Mouse (Mus musculus): ENCODE results near the gene Cpne1. TPM values are rescaled to one million over a fixed set of nuclear protein-coding genes. Genes with fewer than 3 reads are reported as not detected.

Gene Cpne1
- polyA plus RNA-seq, 1 experiment from 2014 or later: 23.2 TPM

DNA sequence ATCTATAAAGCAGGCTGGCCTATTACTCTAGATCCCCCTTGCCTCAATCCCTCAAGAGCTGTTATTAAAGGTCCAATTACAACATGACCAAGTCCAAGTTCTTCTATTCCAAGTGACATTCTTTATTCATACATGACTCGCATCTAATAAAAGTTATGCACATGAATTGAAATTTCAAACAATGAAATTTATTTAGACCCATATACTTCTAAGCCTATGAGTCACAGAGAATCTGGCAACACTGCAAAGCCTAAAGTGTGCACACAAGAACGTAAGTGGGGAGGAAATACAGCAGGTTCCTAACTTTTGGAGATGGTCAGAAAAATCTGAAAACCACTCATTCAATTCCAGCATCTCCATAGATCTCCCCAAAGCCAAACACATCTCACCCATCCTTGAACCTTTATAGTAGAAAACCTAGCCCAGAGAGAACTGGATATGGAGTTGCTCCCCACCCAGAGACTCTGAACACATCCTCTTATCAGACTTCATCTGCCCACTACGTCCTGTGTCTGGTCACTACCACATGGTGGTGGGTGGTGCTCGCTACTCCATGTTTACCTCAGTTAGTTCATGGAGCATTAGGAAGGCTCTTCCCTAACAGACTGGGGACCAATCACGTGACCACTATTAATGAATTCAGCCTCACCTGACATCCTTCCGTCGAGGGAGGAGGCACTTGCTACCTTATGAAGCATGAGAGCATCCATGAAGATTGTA, 24.2 kb downstream of the Cpne1 start:
- DNase-seq: no peak
- Histone ChIP-seq H3K4me2 (ENCODE audit: low read length) (no peak overlapping the region), H3K27ac (replicated peaks; ENCODE audit: low read depth, low read length) (no peak overlapping the region; the same call in 1 of the 2 replicates), H3K4me3 (replicated peaks; ENCODE audit: low read depth, low read length) (no peak overlapping the region), H3K9ac (replicated peaks; ENCODE audit: low read length) (no peak overlapping the region), H3K4me1 (ENCODE audit: control insufficient read depth, insufficient read depth, low read length) (peaks cover 3% of the 10 kb centered on the region; the same call in 1 of the 2 replicates), H3K27me3 (ENCODE audit: control insufficient read depth, insufficient read depth, low read length) (no peaks in the 10 kb centered on the region), H3K9me3 (ENCODE audit: control insufficient read depth, low read length) (no peaks in the 10 kb centered on the region), H3K36me3 (ENCODE audit: control insufficient read depth, insufficient read depth, low read length) (peaks cover 6% of the 10 kb centered on the region)
- no peak for ATAC-seq (ENCODE audit: low FRiP score, low TSS enrichment)
- 91% methylated on average over 7 of the region's 7 CpGs for WGBS

GRCm38 (mm10) chr2:156084541-156084940, 27.2 kb downstream of the Cpne1 start:
- DNase-seq (no peak), ATAC-seq (ENCODE audit: low FRiP score, low TSS enrichment) (no peak)
- WGBS: 92% methylated on average over 3 of the region's 3 CpGs
- no peak overlapping the region for H3K4me2 ChIP-seq (ENCODE audit: low read length)
- no peaks in the 10 kb centered on the region for H3K9me3 ChIP-seq (ENCODE audit: control insufficient read depth, low read length)
- H3K4me3 ChIP-seq (replicated peaks; ENCODE audit: low read depth, low read length): no peak overlapping the region
- no peak overlapping the region for H3K9ac ChIP-seq (replicated peaks; ENCODE audit: low read length)
- H3K36me3 ChIP-seq (ENCODE audit: control insufficient read depth, insufficient read depth, low read length): peaks cover under 1% of the 10 kb centered on the region
- no peaks in the 10 kb centered on the region for H3K4me1 ChIP-seq (ENCODE audit: control insufficient read depth, insufficient read depth, low read length)
- H3K27me3 ChIP-seq (ENCODE audit: control insufficient read depth, insufficient read depth, low read length): no peaks in the 10 kb centered on the region
- H3K27ac ChIP-seq (replicated peaks; ENCODE audit: low read depth, low read length): no peak overlapping the region

- Histone ChIP-seq H3K36me3 (ENCODE audit: control insufficient read depth, insufficient read depth, low read length) (peaks cover 39% of the 10 kb centered on the region), H3K4me3 (replicated peaks; ENCODE audit: low read depth, low read length) (no peak overlapping the region), H3K9ac (replicated peaks; ENCODE audit: low read length) (no peak overlapping the region), H3K9me3 (ENCODE audit: control insufficient read depth, low read length) (no peaks in the 10 kb centered on the region), H3K4me1 (ENCODE audit: control insufficient read depth, insufficient read depth, low read length) (no peaks in the 10 kb centered on the region), H3K4me2 (ENCODE audit: low read length) (no peak overlapping the region), H3K27me3 (ENCODE audit: control insufficient read depth, insufficient read depth, low read length) (no peaks in the 10 kb centered on the region), H3K27ac (replicated peaks; ENCODE audit: low read depth, low read length) (no peak overlapping the region)
- ATAC-seq (ENCODE audit: low FRiP score, low TSS enrichment): no peak
- 93% methylated on average over 7 of the region's 7 CpGs for WGBS
- DNase-seq: no peak
Observed at GRCm38 (mm10) chr2:156080391-156080790, 31.4 kb downstream of the Cpne1 start.

- no peak for DNase-seq
- no peak overlapping the region for H3K4me2 ChIP-seq (ENCODE audit: low read length)
- no peaks in the 10 kb centered on the region for H3K9me3 ChIP-seq (ENCODE audit: control insufficient read depth, low read length)
- no peak overlapping the region for H3K4me3 ChIP-seq (replicated peaks; ENCODE audit: low read depth, low read length)
- no peaks in the 10 kb centered on the region for H3K4me1 ChIP-seq (ENCODE audit: control insufficient read depth, insufficient read depth, low read length)
- 61% methylated on average over 4 of the region's 4 CpGs for WGBS
- no peak overlapping the region for H3K27ac ChIP-seq (replicated peaks; ENCODE audit: low read depth, low read length)
- no peak overlapping the region for H3K9ac ChIP-seq (replicated peaks; ENCODE audit: low read length)
- peaks cover 46% of the 10 kb centered on the region for H3K36me3 ChIP-seq (ENCODE audit: control insufficient read depth, insufficient read depth, low read length)
- no peak for ATAC-seq (ENCODE audit: low FRiP score, low TSS enrichment)
- no peaks in the 10 kb centered on the region for H3K27me3 ChIP-seq (ENCODE audit: control insufficient read depth, insufficient read depth, low read length)
Observed at GRCm38 (mm10) chr2:156079674-156080073, 32.1 kb downstream of the Cpne1 start.

DNA sequence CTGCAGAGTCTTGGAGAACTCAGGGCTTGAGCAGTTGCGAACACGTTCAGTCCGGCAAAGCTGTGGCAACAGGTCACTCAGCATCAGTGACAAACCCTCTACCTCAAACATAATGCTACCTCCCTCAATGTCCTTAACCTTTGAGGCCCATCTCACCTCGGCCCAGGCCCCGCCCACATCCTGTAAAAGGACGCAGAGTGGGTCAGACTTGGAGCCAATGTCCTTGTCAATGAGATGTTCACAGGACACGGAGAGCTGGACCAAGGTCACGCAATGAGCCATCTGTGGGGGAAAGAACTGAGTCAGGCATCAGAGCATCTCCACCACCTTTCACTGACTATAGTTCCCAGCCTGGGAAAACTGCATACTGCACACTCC, 32.6 kb downstream of the Cpne1 start:
- DNase-seq (no peak), ATAC-seq (ENCODE audit: low FRiP score, low TSS enrichment) (no peak)
- Histone ChIP-seq H3K9me3 (ENCODE audit: control insufficient read depth, low read length) (no peaks in the 10 kb centered on the region), H3K9ac (replicated peaks; ENCODE audit: low read length) (no peak overlapping the region), H3K27ac (replicated peaks; ENCODE audit: low read depth, low read length) (no peak overlapping the region), H3K4me2 (ENCODE audit: low read length) (no peak overlapping the region), H3K4me3 (replicated peaks; ENCODE audit: low read depth, low read length) (no peak overlapping the region), H3K36me3 (ENCODE audit: control insufficient read depth, insufficient read depth, low read length) (peaks cover 51% of the 10 kb centered on the region), H3K27me3 (ENCODE audit: control insufficient read depth, insufficient read depth, low read length) (no peaks in the 10 kb centered on the region), H3K4me1 (ENCODE audit: control insufficient read depth, insufficient read depth, low read length) (no peaks in the 10 kb centered on the region)
- 94% methylated on average over 8 of the region's 8 CpGs for WGBS

- ATAC-seq (ENCODE audit: low FRiP score, low TSS enrichment) (no peak), DNase-seq (no peak)
- no peaks in the 10 kb centered on the region for H3K4me1 ChIP-seq (ENCODE audit: control insufficient read depth, insufficient read depth, low read length)
- H3K27ac ChIP-seq (replicated peaks; ENCODE audit: low read depth, low read length): no peak overlapping the region
- H3K9ac ChIP-seq (replicated peaks; ENCODE audit: low read length): no peak overlapping the region
- no peak overlapping the region for H3K4me2 ChIP-seq (ENCODE audit: low read length)
- peaks cover 57% of the 10 kb centered on the region for H3K36me3 ChIP-seq (ENCODE audit: control insufficient read depth, insufficient read depth, low read length)
- WGBS: 93% methylated on average over 16 of the region's 16 CpGs
- no peaks in the 10 kb centered on the region for H3K27me3 ChIP-seq (ENCODE audit: control insufficient read depth, insufficient read depth, low read length)
- H3K9me3 ChIP-seq (ENCODE audit: control insufficient read depth, low read length): no peaks in the 10 kb centered on the region
- no peak overlapping the region for H3K4me3 ChIP-seq (replicated peaks; ENCODE audit: low read depth, low read length)
Observed at GRCm38 (mm10) chr2:156078421-156079182, 33.2 kb downstream of the Cpne1 start.

DNA sequence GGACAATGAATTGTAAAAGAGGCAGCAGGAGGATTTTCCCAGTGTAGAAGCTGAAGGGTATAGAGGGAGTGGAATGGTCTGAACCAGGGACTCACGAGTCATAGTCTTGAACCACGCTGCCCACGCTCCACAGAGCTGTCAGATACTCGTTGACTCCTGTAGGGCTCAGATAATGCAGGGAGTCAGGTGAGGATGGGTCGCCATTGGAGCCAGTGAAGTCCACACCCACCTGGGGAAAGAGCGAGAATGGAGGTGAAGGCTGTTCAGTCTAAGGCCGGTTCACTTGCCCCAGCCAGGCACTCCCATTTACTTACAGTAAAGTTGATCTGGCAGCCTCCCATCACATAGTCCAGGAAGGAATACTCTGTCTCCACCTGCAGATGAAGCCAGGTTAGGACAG, 34.3 kb downstream of the Cpne1 start:
- H3K9ac ChIP-seq (replicated peaks; ENCODE audit: low read length): no peak overlapping the region
- ATAC-seq (ENCODE audit: low FRiP score, low TSS enrichment) (no peak), DNase-seq (no peak)
- no peak overlapping the region for H3K4me3 ChIP-seq (replicated peaks; ENCODE audit: low read depth, low read length)
- no peaks in the 10 kb centered on the region for H3K4me1 ChIP-seq (ENCODE audit: control insufficient read depth, insufficient read depth, low read length)
- no peak overlapping the region for H3K4me2 ChIP-seq (ENCODE audit: low read length)
- no peaks in the 10 kb centered on the region for H3K9me3 ChIP-seq (ENCODE audit: control insufficient read depth, low read length)
- H3K36me3 ChIP-seq (ENCODE audit: control insufficient read depth, insufficient read depth, low read length): peaks cover 68% of the 10 kb centered on the region
- no peaks in the 10 kb centered on the region for H3K27me3 ChIP-seq (ENCODE audit: control insufficient read depth, insufficient read depth, low read length)
- 92% methylated on average over 7 of the region's 7 CpGs for WGBS
- H3K27ac ChIP-seq (replicated peaks; ENCODE audit: low read depth, low read length): no peak overlapping the region

- H3K27ac ChIP-seq (replicated peaks; ENCODE audit: low read depth, low read length): no peak overlapping the region
- DNase-seq (no peak), ATAC-seq (ENCODE audit: low FRiP score, low TSS enrichment) (no peak)
- no peaks in the 10 kb centered on the region for H3K27me3 ChIP-seq (ENCODE audit: control insufficient read depth, insufficient read depth, low read length)
- H3K4me1 ChIP-seq (ENCODE audit: control insufficient read depth, insufficient read depth, low read length): no peaks in the 10 kb centered on the region
- no peak overlapping the region for H3K9ac ChIP-seq (replicated peaks; ENCODE audit: low read length)
- WGBS: 97% methylated on average over 15 of the region's 15 CpGs
- H3K4me3 ChIP-seq (replicated peaks; ENCODE audit: low read depth, low read length): no peak overlapping the region
- H3K9me3 ChIP-seq (ENCODE audit: control insufficient read depth, low read length): no peaks in the 10 kb centered on the region
- H3K36me3 ChIP-seq (ENCODE audit: control insufficient read depth, insufficient read depth, low read length): peaks cover 95% of the 10 kb centered on the region
- H3K4me2 ChIP-seq (ENCODE audit: low read length): no peak overlapping the region
Observed at GRCm38 (mm10) chr2:156073725-156074124, 38.0 kb downstream of the Cpne1 start.

GRCm38 (mm10) chr2:156071236-156071635, 40.5 kb downstream of the Cpne1 start:
- Histone ChIP-seq H3K27me3 (ENCODE audit: control insufficient read depth, insufficient read depth, low read length) (no peaks in the 10 kb centered on the region), H3K27ac (replicated peaks; ENCODE audit: low read depth, low read length) (no peak overlapping the region), H3K4me3 (replicated peaks; ENCODE audit: low read depth, low read length) (no peak overlapping the region), H3K9ac (replicated peaks; ENCODE audit: low read length) (no peak overlapping the region), H3K4me1 (ENCODE audit: control insufficient read depth, insufficient read depth, low read length) (0 out of 2 replicates have a peak, but pooled peaks cover 3% of the 10 kb centered on the region), H3K9me3 (ENCODE audit: control insufficient read depth, low read length) (no peaks in the 10 kb centered on the region), H3K4me2 (ENCODE audit: low read length) (no peak overlapping the region), H3K36me3 (ENCODE audit: control insufficient read depth, insufficient read depth, low read length) (peaks cover 79% of the 10 kb centered on the region)
- DNase-seq (no peak), ATAC-seq (ENCODE audit: low FRiP score, low TSS enrichment) (no peak)
- WGBS: 97% methylated on average over 10 of the region's 10 CpGs
